Mouse (Mus musculus) kidney, postnatal 14 days (tissue): Measurements from ENCODE around the gene Chtop.

Experiments used
- DNase-seq: peaks from one replicate; pipeline ENCODE4 v3.0.0; 2022; ENCODE audit warnings: mixed read lengths

Gene Chtop

DNA sequence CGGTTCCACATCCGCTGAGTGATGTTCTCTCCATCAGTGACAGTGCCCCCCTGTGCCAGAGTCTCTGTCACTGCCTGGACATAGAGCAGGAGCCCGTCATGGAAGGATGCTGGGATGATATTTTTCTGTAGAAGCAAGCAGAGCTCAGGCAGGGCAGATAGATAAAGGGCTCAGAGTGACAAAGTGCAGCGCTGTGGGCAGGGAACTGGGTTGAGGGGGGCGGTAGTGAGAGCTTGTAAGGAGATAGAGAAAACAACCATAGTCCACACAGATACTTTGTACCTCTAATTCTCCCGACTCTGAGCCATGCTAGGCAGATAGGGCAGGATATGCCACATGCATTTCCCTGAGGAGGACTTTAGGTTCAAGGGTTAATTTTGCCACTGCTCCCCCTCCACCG lies 46.7 kb downstream of the Chtop start:
- no peak for DNase-seq

DNA sequence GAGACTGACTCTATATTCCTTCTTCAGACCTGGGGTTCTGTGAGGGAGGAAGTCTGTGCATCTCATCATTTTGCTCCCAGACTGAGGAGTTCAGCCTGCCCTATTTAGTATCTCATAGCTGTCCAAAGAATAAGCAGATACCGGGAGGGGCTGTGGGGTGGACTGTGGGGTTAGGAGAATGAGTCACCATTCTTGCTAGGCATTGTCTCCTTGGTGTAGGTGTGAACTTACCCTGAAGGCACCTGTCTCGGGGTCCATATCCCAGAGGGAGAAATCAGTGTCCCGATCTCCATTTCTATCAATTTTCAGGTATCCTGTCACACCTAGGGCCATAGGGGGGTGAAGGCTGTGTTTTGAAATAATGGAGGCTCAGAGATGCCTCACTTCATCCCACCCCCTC lies 47.4 kb downstream of the Chtop start:
- DNase-seq, result no peak

DNA sequence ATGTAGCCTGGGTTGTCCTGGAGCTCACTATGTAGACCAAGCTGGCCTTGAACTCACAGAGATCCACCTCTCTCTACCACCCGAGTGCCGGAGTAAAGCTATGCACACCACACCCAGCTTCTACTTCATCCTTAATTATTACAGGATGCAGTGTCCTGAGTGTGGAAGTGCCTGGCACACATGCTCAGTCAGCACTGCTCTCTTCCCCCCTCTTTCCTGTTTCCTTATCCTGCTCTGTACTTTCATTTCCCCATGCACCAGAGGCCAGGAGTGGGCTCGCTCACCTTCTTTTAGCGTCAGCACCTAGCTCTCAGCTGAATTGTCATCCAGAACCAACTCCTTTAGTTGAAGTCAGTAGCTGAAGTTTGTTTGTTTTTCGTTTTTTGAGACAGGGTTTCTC lies 49.0 kb downstream of the Chtop start:
- DNase-seq, result no peak

DNA sequence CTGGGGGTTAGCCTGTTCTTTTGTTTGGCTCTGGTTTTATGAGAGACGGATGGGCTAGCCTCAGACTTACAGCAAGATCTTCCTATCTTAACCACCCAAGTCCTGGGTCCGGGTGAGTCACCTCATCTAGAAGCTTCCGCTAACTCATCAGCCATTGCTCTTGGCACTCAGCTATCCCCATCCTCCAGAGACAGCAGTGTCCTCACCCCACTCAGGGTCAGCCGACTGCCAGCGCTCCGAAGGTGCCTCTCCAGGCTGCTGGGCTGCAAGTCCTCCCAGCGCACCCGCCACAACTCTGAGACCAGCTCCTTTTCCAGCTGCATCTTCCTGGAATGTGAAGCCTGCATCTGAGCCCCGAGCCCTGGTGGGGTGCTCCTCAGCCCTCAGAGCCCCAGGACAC lies 49.6 kb downstream of the Chtop start:
- DNase-seq, result no peak

DNA sequence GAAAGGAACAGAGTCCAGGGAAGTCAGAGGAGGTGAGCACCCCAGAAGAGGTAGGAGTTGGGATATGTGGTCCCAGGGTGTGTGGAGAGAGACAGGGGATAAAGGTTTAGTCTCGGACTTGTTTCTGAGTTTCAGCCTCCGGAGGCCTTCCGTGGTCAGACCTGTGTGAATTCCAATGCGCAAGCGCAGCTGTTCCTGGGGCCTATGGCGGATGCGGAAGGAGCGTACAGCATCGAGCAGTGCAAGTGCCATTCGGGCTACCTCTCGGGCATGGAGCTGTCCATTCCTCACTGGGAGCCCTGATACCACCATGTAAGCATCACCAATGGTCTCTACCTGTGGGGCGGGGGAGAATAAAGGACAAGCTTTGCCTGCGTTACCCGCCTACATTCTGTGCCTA lies 54.4 kb downstream of the Chtop start:
- no peak for DNase-seq

DNA sequence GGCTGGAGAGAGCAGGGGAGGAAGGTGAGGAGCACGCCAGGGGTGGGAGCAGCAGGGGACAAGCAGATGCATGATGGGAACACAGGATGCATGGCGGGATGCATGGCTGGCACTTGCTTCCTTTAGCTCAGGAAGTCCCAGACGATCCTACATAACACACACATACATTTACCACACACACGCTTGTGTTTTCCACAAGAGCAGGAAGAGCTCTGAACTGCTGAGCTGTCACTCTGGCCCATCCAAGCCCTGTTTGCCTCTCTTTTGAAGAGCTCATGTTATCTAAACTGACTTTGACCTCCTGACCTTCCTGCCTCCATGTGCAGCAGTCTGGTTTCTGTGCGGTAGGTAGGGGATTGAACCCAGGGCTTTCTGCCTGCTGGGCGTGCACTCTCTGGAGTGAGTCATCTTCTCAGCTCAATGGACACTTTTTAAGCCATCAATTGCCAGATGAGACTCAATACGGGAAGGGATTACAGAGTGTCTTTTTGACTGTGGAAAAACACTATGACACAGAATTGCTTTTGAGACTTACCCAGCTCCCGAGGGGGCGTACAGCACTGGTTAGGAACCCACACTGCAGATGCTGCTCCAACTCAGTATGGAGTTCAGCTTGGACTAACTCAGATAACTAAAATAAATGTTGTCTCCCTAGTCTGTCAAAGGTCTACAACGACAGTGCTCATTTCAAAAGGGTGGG lies 57.8 kb downstream of the Chtop start:
- DNase-seq, result no peak

DNA sequence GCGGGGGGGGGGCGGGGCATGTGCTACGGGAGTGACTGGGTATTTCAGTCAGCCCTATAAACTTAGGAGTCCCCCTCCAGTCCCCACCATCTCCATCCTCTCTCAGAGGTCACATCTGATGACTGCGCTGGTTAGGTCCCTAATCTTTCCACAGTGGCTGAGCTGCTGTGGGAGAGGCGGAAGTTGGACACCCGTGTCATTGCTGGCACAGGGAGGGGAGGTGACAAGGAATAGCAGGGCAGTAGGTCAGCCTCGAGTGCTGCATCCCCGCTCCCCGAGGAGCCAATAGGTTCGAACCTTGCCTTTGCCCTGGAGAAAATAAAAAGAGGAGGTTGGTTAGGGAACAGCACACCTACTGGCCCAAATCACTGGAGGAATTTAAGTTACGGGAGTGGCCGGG lies 58.4 kb downstream of the Chtop start:
- DNase-seq, result no peak
